Mouse (Mus musculus) heart, embryonic 15.5 days (tissue): ENCODE measurements at regions not wholly inside any gene's neighbourhood (a gene's known extent, or its start where the extent isn't known, plus 50 kb on each side); places are given as distances from the start of the nearest gene placed in this dataset.

Experiments used
- ATAC-seq: fragments of 200-750 bp; cut with Nextera tagmentation; replicated peaks from 2 replicates; pipeline ENCODE4 v1.8.0; 2017; ENCODE audit warnings: low read depth, moderate TSS enrichment; ENCODE audit not compliant: insufficient number of reproducible peaks, insufficient read depth, low FRiP score
- H3K27ac ChIP-seq: fragments of 300-500 bp; sonication (generic); 2 replicates; pipeline ENCODE4 v1.5.1; 2015; ENCODE audit warnings: mild to moderate bottlenecking, inconsistent platforms
- H3K27me3 ChIP-seq: fragments of 300-500 bp; sonication (generic); 2 replicates; pipeline ENCODE4 v1.6.1; 2015; ENCODE audit warnings: inconsistent platforms
- H3K36me3 ChIP-seq: fragments of 300-500 bp; sonication (generic); 2 replicates; pipeline ENCODE4 v1.6.1; 2015; ENCODE audit warnings: mild to moderate bottlenecking, inconsistent platforms
- H3K4me1 ChIP-seq: fragments of 300-500 bp; sonication (generic); replicated peaks from 2 replicates; pipeline ENCODE4 v1.6.1; 2015; ENCODE audit warnings: inconsistent platforms
- H3K4me2 ChIP-seq: fragments of 300-500 bp; sonication (generic); 2 replicates; pipeline ENCODE4 v1.6.1; 2015; ENCODE audit warnings: inconsistent platforms, mild to moderate bottlenecking, moderate library complexity
- H3K4me3 ChIP-seq: fragments of 300-500 bp; sonication (generic); 2 replicates; pipeline ENCODE4 v1.5.1; 2015; ENCODE audit warnings: mild to moderate bottlenecking, inconsistent platforms
- H3K9ac ChIP-seq: fragments of 300-500 bp; sonication (generic); 2 replicates; pipeline ENCODE4 v1.6.1; 2015; ENCODE audit warnings: mild to moderate bottlenecking, inconsistent platforms
- H3K9me3 ChIP-seq: fragments of 300-500 bp; sonication (generic); replicated peaks from 2 replicates; pipeline ENCODE4 v1.6.1; 2016; ENCODE audit warnings: inconsistent platforms
- WGBS: fragments of 180-500 bp; shearing (Covaris S2); methylation state at CpG from one replicate; pipeline ENCODE4 v1.1.7; 2015; ENCODE audit warnings: mixed read lengths; 5-methylcytosine and 5-hydroxymethylcytosine counted together

GRCm38 (mm10) chr10:9459145-9459544, 215.9 kb downstream of the Samd5 start:
- Histone ChIP-seq H3K27ac (no peak overlapping the region), H3K36me3 (no peaks in the 10 kb centered on the region), H3K9ac (no peak overlapping the region), H3K4me2 (no peak overlapping the region), H3K4me3 (no peak overlapping the region), H3K4me1 (no peaks in the 10 kb centered on the region), H3K27me3 (no peaks in the 10 kb centered on the region), H3K9me3 (no peaks in the 10 kb centered on the region)
- no peak for ATAC-seq
- 89% methylated on average over 6 of the region's 6 CpGs for WGBS

- Histone ChIP-seq H3K4me2 (no peak overlapping the region), H3K4me3 (no peak overlapping the region), H3K4me1 (no peaks in the 10 kb centered on the region), H3K36me3 (no peaks in the 10 kb centered on the region), H3K27me3 (no peaks in the 10 kb centered on the region), H3K9me3 (no peaks in the 10 kb centered on the region), H3K27ac (no peak overlapping the region), H3K9ac (no peak overlapping the region)
- 85% methylated on average over 2 of the region's 2 CpGs for WGBS
- ATAC-seq: no peak
Observed at GRCm38 (mm10) chr10:9458466-9458865, 216.5 kb downstream of the Samd5 start.

- no peaks in the 10 kb centered on the region for H3K27me3 ChIP-seq
- H3K36me3 ChIP-seq: no peaks in the 10 kb centered on the region
- no peaks in the 10 kb centered on the region for H3K4me1 ChIP-seq
- no peak overlapping the region for H3K4me2 ChIP-seq
- H3K4me3 ChIP-seq: no peak overlapping the region
- 81% methylated on average over 1 of the region's 1 CpGs for WGBS
- no peak overlapping the region for H3K27ac ChIP-seq
- no peak overlapping the region for H3K9ac ChIP-seq
- no peak for ATAC-seq
- H3K9me3 ChIP-seq: no peaks in the 10 kb centered on the region
Observed at GRCm38 (mm10) chr10:9457222-9457621, 217.8 kb downstream of the Samd5 start.

- no peak overlapping the region for H3K4me3 ChIP-seq
- H3K9ac ChIP-seq: no peak overlapping the region
- no peak overlapping the region for H3K27ac ChIP-seq
- no peaks in the 10 kb centered on the region for H3K9me3 ChIP-seq
- H3K4me1 ChIP-seq: no peaks in the 10 kb centered on the region
- WGBS: 63% methylated on average over 4 of the region's 4 CpGs
- no peaks in the 10 kb centered on the region for H3K36me3 ChIP-seq
- H3K4me2 ChIP-seq: no peak overlapping the region
- no peak for ATAC-seq
- H3K27me3 ChIP-seq: no peaks in the 10 kb centered on the region
Observed at GRCm38 (mm10) chr10:9439072-9439471, 235.9 kb downstream of the Samd5 start.

- H3K4me3 ChIP-seq: no peak overlapping the region
- H3K27me3 ChIP-seq: no peaks in the 10 kb centered on the region
- H3K9me3 ChIP-seq: no peaks in the 10 kb centered on the region
- H3K4me2 ChIP-seq: no peak overlapping the region
- H3K9ac ChIP-seq: no peak overlapping the region
- H3K36me3 ChIP-seq: no peaks in the 10 kb centered on the region
- WGBS: 72% methylated on average over 4 of the region's 4 CpGs
- no peaks in the 10 kb centered on the region for H3K4me1 ChIP-seq
- ATAC-seq: no peak
- no peak overlapping the region for H3K27ac ChIP-seq
Observed at GRCm38 (mm10) chr10:9438366-9438765, 236.6 kb downstream of the Samd5 start.

- WGBS: 88% methylated on average over 2 of the region's 2 CpGs
- Histone ChIP-seq H3K27me3 (no peaks in the 10 kb centered on the region), H3K9ac (no peak overlapping the region), H3K9me3 (no peaks in the 10 kb centered on the region), H3K4me1 (no peaks in the 10 kb centered on the region), H3K4me3 (no peak overlapping the region), H3K36me3 (no peaks in the 10 kb centered on the region), H3K27ac (no peak overlapping the region), H3K4me2 (no peak overlapping the region)
- ATAC-seq: no peak
Observed at GRCm38 (mm10) chr10:9429085-9429484, 245.9 kb downstream of the Samd5 start.

GRCm38 (mm10) chr10:9420741-9421140, 254.3 kb downstream of the Samd5 start:
- Histone ChIP-seq H3K27me3 (no peaks in the 10 kb centered on the region), H3K4me3 (no peak overlapping the region), H3K27ac (no peak overlapping the region), H3K9me3 (no peaks in the 10 kb centered on the region), H3K36me3 (no peaks in the 10 kb centered on the region), H3K4me1 (no peaks in the 10 kb centered on the region), H3K4me2 (no peak overlapping the region), H3K9ac (no peak overlapping the region)
- ATAC-seq: no peak
- WGBS: 73% methylated on average over 4 of the region's 4 CpGs

GRCm38 (mm10) chr10:9416685-9417084, 258.3 kb downstream of the Samd5 start:
- Histone ChIP-seq H3K9ac (no peak overlapping the region), H3K4me1 (no peaks in the 10 kb centered on the region), H3K9me3 (no peaks in the 10 kb centered on the region), H3K36me3 (no peaks in the 10 kb centered on the region), H3K4me3 (no peak overlapping the region), H3K4me2 (no peak overlapping the region), H3K27ac (no peak overlapping the region), H3K27me3 (no peaks in the 10 kb centered on the region)
- WGBS: 91% methylated on average over 5 of the region's 5 CpGs
- no peak for ATAC-seq

- ATAC-seq: no peak
Observed at GRCm38 (mm10) chr10:9406101-9406500, 268.9 kb downstream of the Samd5 start.

GRCm38 (mm10) chr10:9405417-9405816, 269.6 kb downstream of the Samd5 start:
- Histone ChIP-seq H3K36me3 (no peaks in the 10 kb centered on the region), H3K9ac (no peak overlapping the region), H3K9me3 (no peaks in the 10 kb centered on the region), H3K27ac (no peak overlapping the region), H3K27me3 (no peaks in the 10 kb centered on the region), H3K4me1 (no peaks in the 10 kb centered on the region), H3K4me3 (no peak overlapping the region), H3K4me2 (no peak overlapping the region)
- 97% methylated on average over 2 of the region's 2 CpGs for WGBS
- no peak for ATAC-seq

More at GRCm38 (mm10) chr10:9406101-9406500, 268.9 kb downstream of the Samd5 start:
- Histone ChIP-seq H3K9ac (no peak overlapping the region), H3K4me3 (no peak overlapping the region), H3K4me1 (no peaks in the 10 kb centered on the region), H3K4me2 (no peak overlapping the region), H3K9me3 (no peaks in the 10 kb centered on the region), H3K27ac (no peak overlapping the region), H3K27me3 (no peaks in the 10 kb centered on the region), H3K36me3 (no peaks in the 10 kb centered on the region)
- WGBS: 86% methylated on average over 4 of the region's 4 CpGs

GRCm38 (mm10) chr10:9404963-9405362, 270.0 kb downstream of the Samd5 start:
- WGBS: 79% methylated on average over 6 of the region's 6 CpGs
- Histone ChIP-seq H3K4me2 (no peak overlapping the region), H3K27me3 (no peaks in the 10 kb centered on the region), H3K27ac (no peak overlapping the region), H3K9me3 (no peaks in the 10 kb centered on the region), H3K9ac (no peak overlapping the region), H3K4me3 (no peak overlapping the region), H3K4me1 (no peaks in the 10 kb centered on the region), H3K36me3 (no peaks in the 10 kb centered on the region)
- no peak for ATAC-seq

- WGBS: 88% methylated on average over 15 of the region's 15 CpGs
Observed at GRCm38 (mm10) chr10:9400911-9401617, 273.9 kb downstream of the Samd5 start.

More at GRCm38 (mm10) chr10:9400911-9401617, 273.9 kb downstream of the Samd5 start:
- H3K4me3 ChIP-seq: no peak overlapping the region
- H3K27me3 ChIP-seq: no peaks in the 10 kb centered on the region
- H3K4me1 ChIP-seq: no peaks in the 10 kb centered on the region
- H3K36me3 ChIP-seq: no peaks in the 10 kb centered on the region
- no peaks in the 10 kb centered on the region for H3K9me3 ChIP-seq
- no peak for ATAC-seq
- no peak overlapping the region for H3K27ac ChIP-seq
- H3K4me2 ChIP-seq: no peak overlapping the region
- no peak overlapping the region for H3K9ac ChIP-seq
